Mouse (Mus musculus): Measurements from ENCODE around the gene Agpat2. TPM values are rescaled to one million over a fixed set of nuclear protein-coding genes. Genes with fewer than 3 reads are reported as not detected.

The Agpat2 gene
- total and polyA plus RNA-seq, 3 experiments = 22.3 to 42.4 TPM; not detected in 1

GRCm38 (mm10) chr2:26594934-26595724 is 9.1 kb downstream of the Agpat2 start:
- H3K9ac ChIP-seq (ENCODE audit: control insufficient read depth, low read depth, low read length, poor library complexity, severe bottlenecking) = no peak overlapping the region
- no peak for TF ChIP-seq USF2 (IDR thresholded peaks at IDR 0.05; ENCODE audit: borderline replicate concordance in 1 of 2, insufficient read depth in 1 of 2, low read depth in 1 of 2, low read length in 2 of 2)
- TF ChIP-seq MXI1 (IDR thresholded peaks at IDR 0.05; ENCODE audit: low read depth, low read length) = no peak
- no peak for TF ChIP-seq MYB (IDR thresholded peaks at IDR 0.05; ENCODE audit: low read depth, low read length)
- H3K4me3 ChIP-seq (ENCODE audit: control insufficient read depth in 1 of 2, insufficient read depth in 1 of 2, low read depth in 2 of 2, low read length in 2 of 2) = no peak overlapping the region
- no peak overlapping the region for H3K27ac ChIP-seq (ENCODE audit: control insufficient read depth, low read depth, low read length)
- DNase-seq (ENCODE audit: low read depth, low spot score) = no peak
- no peaks in the 10 kb centered on the region for H3K27me3 ChIP-seq (ENCODE audit: control insufficient read depth in 1 of 2, insufficient read depth in 2 of 2, low read length in 2 of 2)
- H3K79me2 ChIP-seq (ENCODE audit: control insufficient read depth, insufficient read depth, low read length, poor library complexity) = no peaks in the 10 kb centered on the region
- no peaks in the 10 kb centered on the region for H3K36me3 ChIP-seq (ENCODE audit: control insufficient read depth in 1 of 2, insufficient read depth in 2 of 2, low read length in 2 of 2)
- H3K9me3 ChIP-seq (replicated peaks; ENCODE audit: insufficient read depth, low read length) = no peaks in the 10 kb centered on the region
- no peaks in the 10 kb centered on the region for H3K4me1 ChIP-seq (ENCODE audit: control insufficient read depth in 1 of 2, insufficient read depth in 2 of 2, low read length in 2 of 2)

- no peaks in the 10 kb centered on the region for H3K9me3 ChIP-seq (replicated peaks; ENCODE audit: insufficient read depth, low read length)
- no peaks in the 10 kb centered on the region for H3K4me1 ChIP-seq (ENCODE audit: control insufficient read depth in 1 of 2, insufficient read depth in 2 of 2, low read length in 2 of 2)
- no peak for DNase-seq (ENCODE audit: low read depth, low spot score)
- no peaks in the 10 kb centered on the region for H3K79me2 ChIP-seq (ENCODE audit: control insufficient read depth, insufficient read depth, low read length, poor library complexity)
- no peak overlapping the region for H3K27ac ChIP-seq (ENCODE audit: control insufficient read depth, low read depth, low read length)
- no peaks in the 10 kb centered on the region for H3K27me3 ChIP-seq (ENCODE audit: control insufficient read depth in 1 of 2, insufficient read depth in 2 of 2, low read length in 2 of 2)
- H3K9ac ChIP-seq (ENCODE audit: control insufficient read depth, low read depth, low read length, poor library complexity, severe bottlenecking) = no peak overlapping the region
- H3K4me3 ChIP-seq (ENCODE audit: control insufficient read depth in 1 of 2, insufficient read depth in 1 of 2, low read depth in 2 of 2, low read length in 2 of 2) = no peak overlapping the region
- TF ChIP-seq MXI1 (IDR thresholded peaks at IDR 0.05; ENCODE audit: low read depth, low read length) (no peak), ZNF384 (IDR thresholded peaks at IDR 0.05; ENCODE audit: low read depth, low read length) (peak; percentile 80)
- no peaks in the 10 kb centered on the region for H3K36me3 ChIP-seq (ENCODE audit: control insufficient read depth in 1 of 2, insufficient read depth in 2 of 2, low read length in 2 of 2)
These were observed 9.7 kb downstream of the Agpat2 start for GRCm38 (mm10) chr2:26594461-26594933.

GRCm38 (mm10) chr2:26594022-26594346 is 10.2 kb downstream of the Agpat2 start:
- DNase-seq (ENCODE audit: low read depth, low spot score) = peak; percentile 80
- Histone ChIP-seq H3K9ac (ENCODE audit: control insufficient read depth, low read depth, low read length, poor library complexity, severe bottlenecking) (no peak overlapping the region), H3K9me3 (replicated peaks; ENCODE audit: insufficient read depth, low read length) (no peaks in the 10 kb centered on the region), H3K79me2 (ENCODE audit: control insufficient read depth, insufficient read depth, low read length, poor library complexity) (no peaks in the 10 kb centered on the region), H3K36me3 (ENCODE audit: control insufficient read depth in 1 of 2, insufficient read depth in 2 of 2, low read length in 2 of 2) (no peaks in the 10 kb centered on the region), H3K4me1 (ENCODE audit: control insufficient read depth in 1 of 2, insufficient read depth in 2 of 2, low read length in 2 of 2) (no peaks in the 10 kb centered on the region), H3K4me3 (ENCODE audit: control insufficient read depth in 1 of 2, insufficient read depth in 1 of 2, low read depth in 2 of 2, low read length in 2 of 2) (no peak overlapping the region), H3K27me3 (ENCODE audit: control insufficient read depth in 1 of 2, insufficient read depth in 2 of 2, low read length in 2 of 2) (no peaks in the 10 kb centered on the region), H3K27ac (ENCODE audit: control insufficient read depth, low read depth, low read length) (no peak overlapping the region)
- no peak for TF ChIP-seq ELF1 (IDR thresholded peaks at IDR 0.05; ENCODE audit: low read depth, low read length)
- peak; percentile 41 for TF ChIP-seq RAD21 (IDR thresholded peaks at IDR 0.05; ENCODE audit: low read depth, low read length)
- TF ChIP-seq SMC3 (IDR thresholded peaks at IDR 0.05; ENCODE audit: low read depth, low read length) = peak; percentile 41
- TF ChIP-seq BHLHE40 (IDR thresholded peaks at IDR 0.05; ENCODE audit: borderline replicate concordance, low read depth, low read length) = no peak
- no peak for TF ChIP-seq MXI1 (IDR thresholded peaks at IDR 0.05; ENCODE audit: low read depth, low read length)
- TF ChIP-seq TBP (IDR thresholded peaks at IDR 0.05; ENCODE audit: low read depth, low read length) = 0 out of 2 replicates have a peak, but pooled peaks have one; percentile 28
- no peak for TF ChIP-seq CHD1 (IDR thresholded peaks at IDR 0.05; ENCODE audit: low read depth, low read length)
- TF ChIP-seq MAFK (IDR thresholded peaks at IDR 0.05; ENCODE audit: borderline replicate concordance, low read depth, low read length) = no peak
- no peak for TF ChIP-seq RCOR1 (IDR thresholded peaks at IDR 0.05; ENCODE audit: low read depth, low read length)
- no peak for TF ChIP-seq HCFC1 (IDR thresholded peaks at IDR 0.05; ENCODE audit: low read depth, low read length)
- TF ChIP-seq USF2 (IDR thresholded peaks at IDR 0.05; ENCODE audit: borderline replicate concordance in 1 of 2, insufficient read depth in 1 of 2, low read depth in 1 of 2, low read length in 2 of 2) = no peak
- TF ChIP-seq KAT2A (conservative IDR thresholded peaks at IDR 0.05; ENCODE audit: low read depth, low read length) = no peak
- no peak; the same call in 1 of the 2 replicates for TF ChIP-seq ZNF384 (IDR thresholded peaks at IDR 0.05; ENCODE audit: low read depth, low read length)
- TF ChIP-seq CTCF (IDR thresholded peaks at IDR 0.05 in 2 of 3, conservative IDR thresholded peaks at IDR 0.05 in 1 of 3; ENCODE audit: control insufficient read depth in 1 of 3, insufficient read depth in 1 of 3, low read depth in 2 of 3, low read length in 3 of 3, poor library complexity in 1 of 3, severe bottlenecking in 1 of 3) = peak; percentile 39 to 64 (median 54)

All from MEL (cell line).